ENCODE assay signal across 13 mouse cellular contexts in the genomic region with DNA sequence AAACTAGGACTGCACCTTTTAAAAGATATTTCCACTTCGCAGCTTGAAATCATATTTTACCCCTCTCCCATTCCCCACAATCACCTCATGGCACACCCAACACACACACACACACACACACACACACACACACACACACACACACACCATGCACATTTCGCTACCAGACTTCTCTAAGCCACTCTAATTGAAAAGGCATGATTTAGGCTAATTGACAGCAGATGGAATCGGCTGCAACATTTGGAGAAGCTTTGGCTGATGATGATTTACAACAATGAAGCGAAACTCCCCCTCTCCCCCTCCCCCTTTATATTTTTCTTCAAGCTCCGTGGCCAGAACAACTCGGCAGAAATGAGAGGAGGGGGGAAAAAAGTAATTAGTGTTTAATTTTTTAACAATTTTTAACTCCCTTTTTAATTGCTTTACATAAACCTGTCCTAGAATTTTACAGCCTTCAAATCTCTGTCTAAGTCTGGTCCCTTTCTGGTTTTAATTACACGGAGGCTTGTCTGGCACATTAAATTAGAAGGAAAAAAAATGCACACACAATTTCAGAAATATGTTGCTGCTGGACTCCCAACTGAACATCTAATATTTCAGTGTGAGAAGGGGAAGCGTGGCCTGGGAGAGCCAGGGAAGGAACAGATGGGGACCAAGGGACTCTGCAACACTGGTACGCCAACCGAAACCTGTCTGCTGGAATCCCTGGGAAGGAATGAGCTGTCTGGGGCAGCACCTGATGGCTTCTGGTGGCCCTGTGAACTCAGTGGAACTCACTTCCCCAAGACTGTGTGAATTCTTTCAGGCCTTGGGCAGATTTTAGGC.
DNase-seq lines count a peak whose midpoint lies in the region; ATAC-seq lines count a peak whose summit lies in the region.
"Had no signal": no experiment of that assay in that cellular context is flagged by ENCODE, and none has a peak within 500 bp of the region (broad histone marks: within the 10 kb centered on the region; RNA-seq: fewer than 3 reads in every experiment).

No protein-coding gene starts in this region.

- no peak for ATAC-seq in midbrain, embryonic 14.5 days (ENCODE audit: low FRiP score, low TSS enrichment)
- ATAC-seq in midbrain, embryonic 13.5 days: no peak
- ATAC-seq in limb, embryonic 11.5 days (ENCODE audit: insufficient number of reproducible peaks, low FRiP score, low TSS enrichment, low read depth): peak; percentile 60; the same call in 1 of the 2 replicates
- ATAC-seq in monocyte, adult 5-6 weeks (replicated peaks; ENCODE audit: insufficient number of reproducible peaks, low FRiP score, low TSS enrichment, poor library complexity, severe bottlenecking): no peak
- ATAC-seq: lung, postnatal 0 days had no signal

- H3K9ac ChIP-seq in midbrain, embryonic 14.5 days (replicated peaks; ENCODE audit: low read length): no peak overlapping the region
- no peak overlapping the region for H3K9ac ChIP-seq in midbrain, embryonic 13.5 days (replicated peaks)
- no peak overlapping the region for H3K9ac ChIP-seq in limb, embryonic 11.5 days (ENCODE audit: low read length)

- H3K4me1 ChIP-seq in midbrain, embryonic 14.5 days (ENCODE audit: control insufficient read depth, insufficient read depth, low read length): peaks cover 31% of the 10 kb centered on the region
- peaks cover 45% of the 10 kb centered on the region for H3K4me1 ChIP-seq in midbrain, embryonic 13.5 days (replicated peaks)
- H3K4me1 ChIP-seq in limb, embryonic 11.5 days (ENCODE audit: control insufficient read depth, insufficient read depth, low read length): peaks cover 39% of the 10 kb centered on the region

- no peaks in the 10 kb centered on the region for H3K9me3 ChIP-seq in midbrain, embryonic 14.5 days (ENCODE audit: control insufficient read depth, low read length)
- no peaks in the 10 kb centered on the region for H3K9me3 ChIP-seq in midbrain, embryonic 13.5 days
- H3K9me3 ChIP-seq in limb, embryonic 11.5 days (ENCODE audit: control insufficient read depth, low read length): no peaks in the 10 kb centered on the region

- H3K36me3 ChIP-seq in midbrain, embryonic 14.5 days (ENCODE audit: control insufficient read depth, insufficient read depth, low read length): no peaks in the 10 kb centered on the region
- H3K36me3 ChIP-seq in midbrain, embryonic 13.5 days: no peaks in the 10 kb centered on the region
- no peaks in the 10 kb centered on the region for H3K36me3 ChIP-seq in limb, embryonic 11.5 days (ENCODE audit: control insufficient read depth, insufficient read depth, low read length)

- no peak overlapping the region for H3K4me2 ChIP-seq in midbrain, embryonic 14.5 days (ENCODE audit: low read length)
- no peak overlapping the region for H3K4me2 ChIP-seq in midbrain, embryonic 13.5 days (replicated peaks)
- peak overlapping the region; percentile 25 for H3K4me2 ChIP-seq in limb, embryonic 11.5 days (ENCODE audit: low read depth, severe bottlenecking)

- H3K4me3 ChIP-seq in midbrain, embryonic 14.5 days (replicated peaks; ENCODE audit: low read depth, low read length): no peak overlapping the region
- no peak overlapping the region for H3K4me3 ChIP-seq in midbrain, embryonic 13.5 days (replicated peaks)
- no peak overlapping the region for H3K4me3 ChIP-seq in limb, embryonic 11.5 days (ENCODE audit: low read depth, low read length)
- H3K4me3 ChIP-seq: myocyte had no signal

- no peak overlapping the region for H3K27ac ChIP-seq in midbrain, embryonic 14.5 days (replicated peaks; ENCODE audit: low read depth, low read length)
- H3K27ac ChIP-seq in midbrain, embryonic 13.5 days: no peak overlapping the region
- peak overlapping the region; percentile 79 for H3K27ac ChIP-seq in limb, embryonic 11.5 days (replicated peaks; ENCODE audit: low read depth, low read length)

- 50% methylated on average over 10 of the region's 10 CpGs for WGBS in midbrain, embryonic 14.5 days
- 46% methylated on average over 10 of the region's 10 CpGs for WGBS in midbrain, embryonic 13.5 days
- 7% methylated on average over 10 of the region's 10 CpGs for WGBS in limb, embryonic 11.5 days

- H3K27me3 ChIP-seq in midbrain, embryonic 14.5 days (ENCODE audit: control insufficient read depth, insufficient read depth, low read length): no peaks in the 10 kb centered on the region
- H3K27me3 ChIP-seq in midbrain, embryonic 13.5 days: no peaks in the 10 kb centered on the region
- no peaks in the 10 kb centered on the region for H3K27me3 ChIP-seq in limb, embryonic 11.5 days (ENCODE audit: control insufficient read depth, insufficient read depth, low read length)

- DNase-seq in midbrain, embryonic 14.5 days: peak; percentile 37
- peak; percentile 35 for DNase-seq in fibroblast of lung, adult 2 months (ENCODE audit: low read depth)
- DNase-seq in limb, embryonic 11.5 days (ENCODE audit: low spot score): peak; percentile 82
- no peak for DNase-seq in adrenal gland, adult 18-20 months (ENCODE audit: low spot score in 2 of 2)
- DNase-seq in left cerebral cortex, postnatal 10 days (ENCODE audit: extremely low spot score in 1 of 2, low spot score in 2 of 2): no peak
- DNase-seq in B cell, adult 2 months: no peak
- DNase-seq: cerebellum, adult 18-20 months; kidney, adult 18-20 months; left cerebral cortex, postnatal 4 days had no signal

- intact Hi-C loops in left cerebral cortex, postnatal 10 days (cut with DNase I): no loop called here

Comparison
In these comparisons a context has a peak if more than half of its experiments do, and no peak if none do; other contexts are left out.
1. DNase-seq: peak in midbrain, embryonic 14.5 days (single experiment), fibroblast of lung, adult 2 months (single experiment) and limb, embryonic 11.5 days (single experiment); none in adrenal gland, adult 18-20 months (0 of 2), left cerebral cortex, postnatal 10 days (0 of 2) and B cell, adult 2 months (0 of 2).